Mouse (Mus musculus) stomach, embryonic 14.5 days (tissue): ENCODE measurements around the gene Bpgm. TPM values are rescaled to one million over a fixed set of nuclear protein-coding genes. Genes with fewer than 3 reads are reported as not detected.
A peak's percentile ranks its signal among the peaks of the same experiment; 100 is the strongest.

ENCODE experiments used
- ATAC-seq: fragments of 200-750 bp; cut with Nextera tagmentation; 2 replicates; pipeline ENCODE4 v1.8.0; 2017; ENCODE audit warnings: low read depth, moderate TSS enrichment; ENCODE audit not compliant: insufficient number of reproducible peaks, insufficient read depth, low FRiP score
- H3K27ac ChIP-seq: fragments of 300-500 bp; sonication (generic); 2 replicates; pipeline ENCODE4 v1.5.1; 2014; ENCODE audit warnings: mild to moderate bottlenecking, low read length, moderate library complexity, mixed read lengths
- H3K27me3 ChIP-seq: fragments of 300-500 bp; sonication (generic); 2 replicates; pipeline ENCODE4 v1.6.1; 2014; ENCODE audit warnings: low read length, control low read depth, mixed read lengths; ENCODE audit not compliant: control insufficient read depth, insufficient read depth
- H3K36me3 ChIP-seq: fragments of 300-500 bp; sonication (generic); 2 replicates; pipeline ENCODE4 v1.6.1; 2014; ENCODE audit warnings: mild to moderate bottlenecking, control low read depth, low read length, moderate library complexity, mixed read lengths; ENCODE audit not compliant: control insufficient read depth, insufficient read depth
- H3K4me1 ChIP-seq: fragments of 300-500 bp; sonication (generic); 2 replicates; pipeline ENCODE4 v1.6.1; 2014; ENCODE audit warnings: low read length, control low read depth, mixed read lengths; ENCODE audit not compliant: control insufficient read depth, insufficient read depth
- H3K4me2 ChIP-seq: fragments of 300-500 bp; sonication (generic); replicated peaks from 2 replicates; pipeline ENCODE4 v1.6.1; 2014; ENCODE audit warnings: low read depth, low read length, control low read depth
- H3K4me3 ChIP-seq: fragments of 300-500 bp; sonication (generic); 2 replicates; pipeline ENCODE4 v1.5.1; 2014; ENCODE audit warnings: low read depth, low read length, control low read depth
- H3K9ac ChIP-seq: fragments of 300-500 bp; sonication (generic); replicated peaks from 2 replicates; pipeline ENCODE4 v1.6.1; 2014; ENCODE audit warnings: low read depth, mild to moderate bottlenecking, control low read depth, low read length, moderate library complexity, mixed read lengths
- H3K9me3 ChIP-seq: fragments of 300-500 bp; sonication (generic); 2 replicates; pipeline ENCODE4 v1.6.1; 2016; ENCODE audit warnings: low read depth, low read length, control low read depth; ENCODE audit not compliant: control insufficient read depth
- WGBS: fragments of 180-500 bp; shearing (Covaris S2); extraction: QIAGEN DNeasy Blood & Tissue Kit; methylation state at CpG from one replicate; pipeline ENCODE4 v1.1.7; 2014; 5-methylcytosine and 5-hydroxymethylcytosine counted together
- polyA plus RNA-seq: library from polyadenylated mRNA; unstranded; fragments of >200 nt; fragmentation: Nextera tagmentation; extraction: Ambion mirVana; gene quantifications from 2 replicates; pipeline ENCODE4 v1.2.1, GENCODE M21; 2014

Gene Bpgm
- polyA plus RNA-seq, 1 experiment from 2014 or later, result 33.6 TPM

- no peak for ATAC-seq
- peaks cover 9% of the 10 kb centered on the region for H3K4me1 ChIP-seq
- no peaks in the 10 kb centered on the region for H3K9me3 ChIP-seq
- H3K9ac ChIP-seq, result no peak overlapping the region
- H3K4me2 ChIP-seq, result no peak overlapping the region
- H3K27ac ChIP-seq, result no peak overlapping the region
- no peaks in the 10 kb centered on the region for H3K36me3 ChIP-seq
- 76% methylated on average over 6 of the region's 6 CpGs for WGBS
- no peak overlapping the region for H3K4me3 ChIP-seq
- H3K27me3 ChIP-seq, result no peaks in the 10 kb centered on the region
Measured at GRCm38 (mm10) chr6:34525927-34526326, 49.9 kb downstream of the Bpgm start.

DNA sequence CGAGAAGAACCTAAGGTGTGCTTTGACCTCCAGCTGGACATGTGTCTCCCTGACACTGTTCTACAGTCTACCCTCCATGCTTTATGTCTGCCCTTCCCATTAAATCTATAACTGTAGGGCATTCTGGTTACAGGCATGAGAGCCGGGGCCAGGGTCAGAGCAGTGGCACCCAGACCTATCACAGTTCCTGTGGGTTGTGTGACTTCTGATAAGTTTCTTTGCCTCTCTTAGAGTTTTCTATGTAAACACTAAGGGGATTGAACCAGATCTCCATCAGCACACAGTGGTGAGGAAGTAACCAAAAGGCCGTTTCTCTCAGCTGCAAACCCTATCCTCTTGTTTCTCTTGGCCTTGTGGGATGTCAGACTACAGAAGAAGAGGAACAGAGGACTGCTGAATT is 50.4 kb downstream of the Bpgm start:
- Histone ChIP-seq H3K27me3 (no peaks in the 10 kb centered on the region), H3K9me3 (no peaks in the 10 kb centered on the region), H3K4me3 (no peak overlapping the region), H3K4me1 (peaks cover 9% of the 10 kb centered on the region), H3K4me2 (no peak overlapping the region), H3K36me3 (no peaks in the 10 kb centered on the region), H3K9ac (no peak overlapping the region), H3K27ac (no peak overlapping the region)
- ATAC-seq, result no peak
- WGBS, result 73% methylated on average over 3 of the region's 3 CpGs

DNA sequence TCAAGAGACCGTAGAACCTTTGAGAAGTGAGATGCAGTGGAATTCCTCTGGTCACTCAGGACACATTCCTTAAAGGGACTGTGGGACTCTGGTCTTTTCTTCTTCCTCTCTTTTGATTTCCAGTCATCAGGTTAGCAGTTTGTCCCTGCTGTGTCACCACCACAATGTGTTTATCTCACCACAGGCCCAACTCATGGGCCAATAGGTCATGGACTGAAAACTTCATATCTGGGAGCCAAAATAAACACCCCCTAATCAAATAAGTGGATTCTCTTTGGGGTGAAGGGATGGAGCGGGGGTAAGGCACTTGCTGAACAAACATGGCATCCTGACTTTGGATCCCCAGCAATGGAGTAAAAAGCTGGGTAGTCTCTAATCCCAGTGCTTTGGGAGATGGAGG is 52.1 kb downstream of the Bpgm start:
- no peak for ATAC-seq
- Histone ChIP-seq H3K9ac (no peak overlapping the region), H3K4me1 (peaks cover 9% of the 10 kb centered on the region), H3K27ac (no peak overlapping the region), H3K4me2 (no peak overlapping the region), H3K4me3 (no peak overlapping the region), H3K27me3 (no peaks in the 10 kb centered on the region), H3K36me3 (no peaks in the 10 kb centered on the region), H3K9me3 (no peaks in the 10 kb centered on the region)
- WGBS, result 78% methylated on average over 2 of the region's 2 CpGs

DNA sequence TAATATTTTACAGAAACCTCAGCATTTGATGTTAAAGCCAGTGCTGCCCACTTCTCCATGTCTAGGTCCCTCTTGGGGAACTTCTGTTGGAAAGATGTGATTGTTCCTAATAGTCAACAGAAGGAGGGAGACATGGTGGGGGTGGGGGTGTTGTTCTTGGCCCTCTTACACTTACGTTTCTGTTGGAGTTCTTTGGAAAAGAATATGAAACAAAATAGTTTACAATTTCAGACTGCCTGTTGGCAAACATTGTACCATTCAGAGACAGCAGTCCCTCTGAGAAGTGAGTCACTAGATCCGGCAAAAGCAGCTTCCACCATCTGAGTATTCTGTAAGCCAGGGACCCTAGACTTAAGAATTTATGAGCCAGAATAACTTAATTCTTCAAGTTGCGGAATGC is 54.0 kb downstream of the Bpgm start:
- H3K9ac ChIP-seq, result no peak overlapping the region
- H3K9me3 ChIP-seq, result no peaks in the 10 kb centered on the region
- H3K4me3 ChIP-seq, result no peak overlapping the region
- no peak for ATAC-seq
- no peak overlapping the region for H3K4me2 ChIP-seq
- no peaks in the 10 kb centered on the region for H3K27me3 ChIP-seq
- H3K27ac ChIP-seq, result no peak overlapping the region
- H3K36me3 ChIP-seq, result no peaks in the 10 kb centered on the region
- peaks cover 9% of the 10 kb centered on the region for H3K4me1 ChIP-seq
- WGBS, result 63% methylated on average over 3 of the region's 3 CpGs

DNA sequence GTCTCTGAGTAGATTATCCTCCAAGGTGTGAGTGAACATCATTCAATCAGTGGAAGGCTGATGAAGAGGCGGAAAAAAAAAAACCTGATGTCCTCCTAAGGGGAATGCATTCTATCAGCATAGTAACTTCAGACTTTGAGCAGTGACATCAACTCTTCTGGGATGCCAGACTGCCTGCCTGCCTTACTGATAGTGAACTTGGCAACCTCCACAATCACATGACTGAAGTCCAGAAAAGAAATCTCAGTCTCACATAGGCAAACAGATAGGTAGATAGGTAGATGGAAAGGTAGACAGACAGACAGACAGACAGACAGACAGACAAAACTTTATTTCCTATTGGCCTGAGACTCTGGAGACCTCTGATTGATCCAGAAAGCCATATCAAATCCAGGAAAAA is 57.0 kb downstream of the Bpgm start:
- Histone ChIP-seq H3K4me3 (no peak overlapping the region), H3K9me3 (no peaks in the 10 kb centered on the region), H3K9ac (no peak overlapping the region), H3K36me3 (no peaks in the 10 kb centered on the region), H3K4me2 (no peak overlapping the region), H3K4me1 (no peaks in the 10 kb centered on the region), H3K27me3 (no peaks in the 10 kb centered on the region), H3K27ac (no peak overlapping the region)
- no peak for ATAC-seq
- 88% methylated on average over 1 of the region's 1 CpGs for WGBS

DNA sequence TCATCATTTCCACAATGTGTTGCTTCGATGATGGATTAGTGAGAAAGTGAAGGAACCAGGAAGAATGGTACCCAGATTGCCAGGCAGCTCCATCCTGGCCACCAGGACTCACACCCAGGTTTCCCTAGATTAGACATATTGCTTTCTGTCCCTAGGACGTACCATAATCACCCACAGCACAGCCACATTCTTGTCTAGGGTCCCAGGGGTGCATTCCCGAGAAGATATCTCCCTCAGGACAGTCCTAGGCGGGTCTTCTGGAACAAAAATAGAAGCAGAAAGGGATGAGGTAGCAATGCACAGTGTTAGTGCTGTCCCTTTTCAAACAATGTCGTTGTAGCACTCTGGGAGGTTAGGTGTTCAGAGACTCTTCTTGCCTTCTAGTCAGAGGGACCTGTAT is 57.9 kb downstream of the Bpgm start:
- H3K9me3 ChIP-seq, result no peaks in the 10 kb centered on the region
- no peak overlapping the region for H3K9ac ChIP-seq
- H3K36me3 ChIP-seq, result no peaks in the 10 kb centered on the region
- H3K27me3 ChIP-seq, result no peaks in the 10 kb centered on the region
- H3K4me3 ChIP-seq, result no peak overlapping the region
- no peak overlapping the region for H3K4me2 ChIP-seq
- 75% methylated on average over 5 of the region's 5 CpGs for WGBS
- no peaks in the 10 kb centered on the region for H3K4me1 ChIP-seq
- H3K27ac ChIP-seq, result no peak overlapping the region
- no peak for ATAC-seq

- Histone ChIP-seq H3K36me3 (no peaks in the 10 kb centered on the region), H3K27ac (no peak overlapping the region), H3K9me3 (no peaks in the 10 kb centered on the region), H3K9ac (no peak overlapping the region), H3K4me1 (peaks cover 18% of the 10 kb centered on the region), H3K27me3 (no peaks in the 10 kb centered on the region), H3K4me2 (no peak overlapping the region), H3K4me3 (no peak overlapping the region)
- no peak for ATAC-seq
- WGBS, result 42% methylated on average over 4 of the region's 4 CpGs
Measured at GRCm38 (mm10) chr6:34542866-34543265, 66.9 kb downstream of the Bpgm start.

DNA sequence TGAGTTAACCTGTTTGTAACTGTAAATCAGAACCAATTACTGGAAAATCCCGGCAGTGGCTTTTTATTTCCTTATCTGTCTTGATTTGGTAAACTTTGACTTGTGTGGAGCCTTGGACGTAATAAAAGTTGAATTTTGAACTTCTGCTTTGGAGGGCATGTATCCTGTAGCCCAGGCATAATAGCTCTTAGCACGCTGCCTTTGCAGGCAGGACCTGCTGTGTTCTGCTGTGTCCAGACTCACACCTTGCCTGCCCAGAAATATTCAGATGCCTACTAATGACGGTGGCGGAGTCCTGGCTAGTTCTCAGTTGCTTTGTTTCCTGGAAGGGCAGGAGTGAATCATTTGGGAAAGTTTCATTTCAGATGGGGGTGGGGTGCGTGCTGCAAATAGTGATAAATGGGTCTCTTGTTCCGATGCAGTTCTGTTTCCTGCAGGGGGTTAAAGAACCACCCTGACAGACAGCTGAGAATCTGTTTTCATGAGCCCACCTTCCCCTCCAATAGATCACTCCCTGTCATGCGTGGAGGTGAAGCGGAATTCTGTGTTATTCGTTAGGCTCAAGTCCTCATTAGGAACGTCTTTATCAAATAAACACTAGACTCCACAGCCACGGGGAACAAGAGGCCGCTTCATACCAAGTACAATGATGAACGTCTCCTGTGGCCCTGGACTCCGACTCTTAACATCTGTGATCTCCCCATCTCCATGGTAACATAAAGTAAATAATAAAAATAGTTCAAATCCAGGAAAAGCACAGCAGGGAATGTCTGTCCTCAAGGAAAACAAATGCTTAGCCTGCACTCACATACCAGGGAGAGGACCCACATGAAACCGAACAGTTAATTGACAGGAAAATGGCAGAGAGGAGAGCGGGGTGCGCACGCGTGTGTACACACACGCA is 67.5 kb downstream of the Bpgm start:
- Histone ChIP-seq H3K36me3 (no peaks in the 10 kb centered on the region), H3K27ac (peak overlapping the region; percentile 36), H3K9me3 (no peaks in the 10 kb centered on the region), H3K4me3 (no peak overlapping the region), H3K9ac (no peak overlapping the region), H3K4me1 (peaks cover 18% of the 10 kb centered on the region), H3K4me2 (peak overlapping the region; percentile 22; the same call in 1 of the 2 replicates), H3K27me3 (no peaks in the 10 kb centered on the region)
- ATAC-seq, result no peak
- WGBS, result 26% methylated on average over 21 of the region's 21 CpGs

- H3K9ac ChIP-seq, result no peak overlapping the region
- H3K36me3 ChIP-seq, result no peaks in the 10 kb centered on the region
- H3K27me3 ChIP-seq, result no peaks in the 10 kb centered on the region
- H3K4me3 ChIP-seq, result no peak overlapping the region
- H3K9me3 ChIP-seq, result no peaks in the 10 kb centered on the region
- 53% methylated on average over 10 of the region's 10 CpGs for WGBS
- ATAC-seq, result no peak
- H3K4me2 ChIP-seq, result no peak overlapping the region
- peak overlapping the region; percentile 36; the same call in 1 of the 2 replicates for H3K27ac ChIP-seq
- H3K4me1 ChIP-seq, result peaks cover 18% of the 10 kb centered on the region
Measured at GRCm38 (mm10) chr6:34544207-34544602, 68.2 kb downstream of the Bpgm start.
